Mouse (Mus musculus) testis, adult 2 months (tissue): Measurements from ENCODE around the gene Atg2a. TPM values are rescaled to one million over a fixed set of nuclear protein-coding genes. Genes with fewer than 3 reads are reported as not detected.

Experiments used
- H3K27ac ChIP-seq: fragments of 200-500 bp; 2 replicates; pipeline ENCODE4 v1.5.1; 2012; ENCODE audit warnings: low read depth, low read length; ENCODE audit not compliant: control insufficient read depth, insufficient read depth
- H3K27me3 ChIP-seq: fragments of 200-500 bp; 2 replicates; pipeline ENCODE4 v1.6.1; 2012; ENCODE audit warnings: mild to moderate bottlenecking, low read length, moderate library complexity; ENCODE audit not compliant: control insufficient read depth, insufficient read depth
- H3K36me3 ChIP-seq: fragments of 200-500 bp; 2 replicates; pipeline ENCODE4 v1.6.1; 2012; ENCODE audit warnings: mild to moderate bottlenecking, low read length; ENCODE audit not compliant: control insufficient read depth, insufficient read depth
- H3K4me1 ChIP-seq: fragments of 200-500 bp; 2 replicates; pipeline ENCODE4 v1.6.1; 2012; ENCODE audit warnings: low read length; ENCODE audit not compliant: control insufficient read depth, insufficient read depth
- H3K4me3 ChIP-seq: fragments of 200-500 bp; 2 replicates; pipeline ENCODE4 v1.5.1; 2012; ENCODE audit warnings: low read depth, mild to moderate bottlenecking, low read length, moderate library complexity, mixed read lengths; ENCODE audit not compliant: control insufficient read depth
- CTCF ChIP-seq: fragments of 200-500 bp; IDR thresholded peaks from 2 replicates; pipeline ENCODE4 v1.5.1; 2012; ENCODE audit warnings: low read depth, mild to moderate bottlenecking, inconsistent platforms, low read length, moderate library complexity; ENCODE audit not compliant: control insufficient read depth, insufficient read depth, insufficient replicate concordance
- POLR2A ChIP-seq: fragments of 200-500 bp; IDR thresholded peaks from 2 replicates; pipeline ENCODE4 v1.6.1; 2012; ENCODE audit warnings: low read depth, mild to moderate bottlenecking, inconsistent platforms, low read length, moderate library complexity; ENCODE audit not compliant: control insufficient read depth
- polyA plus RNA-seq: library from polyadenylated mRNA; depleted of rRNA; stranded (reverse); fragments of >200 nt; gene quantifications from 2 replicates; pipeline ENCODE4 v1.2.3, GENCODE M21; 2012

Atg2a gene
- polyA plus RNA-seq, 1 experiment: 40.5 TPM

- no peak for TF ChIP-seq CTCF
- no peak for TF ChIP-seq POLR2A
- Histone ChIP-seq H3K27ac (no peak overlapping the region), H3K36me3 (peaks cover 10% of the 10 kb centered on the region), H3K27me3 (no peaks in the 10 kb centered on the region), H3K4me3 (no peak overlapping the region), H3K4me1 (no peaks in the 10 kb centered on the region)
Observed at GRCm38 (mm10) chr19:6253021-6253420, 11.6 kb downstream of the Atg2a start.

- TF ChIP-seq CTCF (no peak; the same call in 1 of the 2 replicates), POLR2A (no peak)
- Histone ChIP-seq H3K27me3 (no peaks in the 10 kb centered on the region), H3K4me3 (no peak overlapping the region), H3K36me3 (peaks cover 4% of the 10 kb centered on the region), H3K4me1 (no peaks in the 10 kb centered on the region), H3K27ac (no peak overlapping the region)
Observed at GRCm38 (mm10) chr19:6260428-6260827, 19.0 kb downstream of the Atg2a start.

DNA sequence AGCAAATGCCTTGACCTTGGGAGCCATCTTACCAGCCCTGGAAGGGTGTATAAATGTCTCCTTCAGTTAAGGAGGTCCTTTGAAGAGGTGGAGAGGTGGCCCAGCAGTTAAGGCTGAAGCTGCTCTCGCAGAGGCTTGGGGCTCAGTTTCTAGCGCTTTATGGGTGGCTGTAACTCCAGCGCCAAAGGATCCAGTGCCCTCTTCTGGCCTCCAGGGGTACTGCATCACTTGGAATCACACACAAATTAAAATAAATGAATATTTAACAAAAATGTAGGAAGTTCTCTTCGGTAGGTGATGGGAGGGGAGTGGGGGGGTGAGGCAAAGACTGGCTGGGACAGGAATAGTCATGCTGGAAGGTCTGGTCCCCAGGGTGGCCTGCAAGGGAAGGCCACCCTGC lies 19.5 kb downstream of the Atg2a start:
- no peak overlapping the region for H3K27ac ChIP-seq
- no peak overlapping the region for H3K4me3 ChIP-seq
- peaks cover 4% of the 10 kb centered on the region for H3K36me3 ChIP-seq
- no peaks in the 10 kb centered on the region for H3K4me1 ChIP-seq
- TF ChIP-seq POLR2A (no peak), CTCF (peak; percentile 51; the same call in 1 of the 2 replicates)
- H3K27me3 ChIP-seq: no peaks in the 10 kb centered on the region

- no peaks in the 10 kb centered on the region for H3K4me1 ChIP-seq
- TF ChIP-seq CTCF (no peak), POLR2A (no peak)
- no peak overlapping the region for H3K27ac ChIP-seq
- H3K4me3 ChIP-seq: no peak overlapping the region
- peaks cover 2% of the 10 kb centered on the region; the same call in 1 of the 2 replicates for H3K36me3 ChIP-seq
- no peaks in the 10 kb centered on the region for H3K27me3 ChIP-seq
Observed at GRCm38 (mm10) chr19:6261379-6261778, 19.9 kb downstream of the Atg2a start.

DNA sequence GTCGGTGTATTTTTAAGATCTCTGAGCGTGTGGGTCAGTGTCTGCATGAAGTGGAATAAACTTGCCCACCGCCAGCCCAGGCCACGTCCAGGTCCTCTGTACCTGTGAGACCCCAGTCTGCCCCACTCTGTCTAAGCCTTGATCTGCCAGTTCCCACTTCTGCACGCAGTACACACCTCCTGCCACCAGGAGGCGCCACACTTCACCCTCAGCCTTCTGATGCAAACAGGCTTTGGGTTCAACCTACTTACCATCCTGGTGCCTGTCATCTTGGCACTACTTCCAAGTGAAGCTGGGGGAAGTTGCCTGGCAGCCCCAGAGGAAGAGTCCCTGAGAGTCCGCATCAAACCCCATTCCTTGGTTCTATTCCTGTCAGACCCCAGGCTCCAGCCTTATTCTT lies 20.8 kb downstream of the Atg2a start:
- TF ChIP-seq CTCF: peak; percentile 99
- no peak for TF ChIP-seq POLR2A
- no peaks in the 10 kb centered on the region for H3K4me1 ChIP-seq
- no peak overlapping the region for H3K4me3 ChIP-seq
- H3K36me3 ChIP-seq: no peaks in the 10 kb centered on the region; the same call in 1 of the 2 replicates
- no peaks in the 10 kb centered on the region for H3K27me3 ChIP-seq
- H3K27ac ChIP-seq: no peak overlapping the region

GRCm38 (mm10) chr19:6262839-6263433 lies 21.5 kb downstream of the Atg2a start:
- no peak overlapping the region for H3K4me3 ChIP-seq
- no peaks in the 10 kb centered on the region for H3K4me1 ChIP-seq
- H3K27ac ChIP-seq: no peak overlapping the region
- TF ChIP-seq POLR2A: no peak
- no peak for TF ChIP-seq CTCF
- no peaks in the 10 kb centered on the region for H3K27me3 ChIP-seq
- H3K36me3 ChIP-seq: no peaks in the 10 kb centered on the region; the same call in 1 of the 2 replicates

- TF ChIP-seq POLR2A (no peak), CTCF (no peak)
- Histone ChIP-seq H3K4me1 (no peaks in the 10 kb centered on the region), H3K36me3 (no peaks in the 10 kb centered on the region; the same call in 1 of the 2 replicates), H3K27ac (no peak overlapping the region), H3K27me3 (no peaks in the 10 kb centered on the region), H3K4me3 (no peak overlapping the region)
Observed at GRCm38 (mm10) chr19:6264200-6264599, 22.7 kb downstream of the Atg2a start.
